Mouse (Mus musculus) telencephalon, adult 2 months (tissue): ENCODE measurements at regions not wholly inside any gene's neighbourhood (a gene's known extent, or its start where the extent isn't known, plus 50 kb on each side); places are given as distances from the start of the nearest gene placed in this dataset.
"Not testable (repeated sequence)": the region's sequence is repeated elsewhere in the genome, so short reads cannot be mapped to it uniquely, and the experiment has no call there.

Experiments used
- DNase-seq: peaks from one replicate; pipeline ENCODE4 v3.0.0-alpha.2; 2011; ENCODE audit warnings: low read depth, low spot score

GRCm38 (mm10) chr13:52198649-52199348 is 332.3 kb downstream of the Diras2 start:
- no peak for DNase-seq

GRCm38 (mm10) chr13:52202372-52202771 is 328.7 kb downstream of the Diras2 start:
- no peak for DNase-seq

- no peak for DNase-seq
Measured at GRCm38 (mm10) chr13:52205951-52206350, 325.1 kb downstream of the Diras2 start.

DNA sequence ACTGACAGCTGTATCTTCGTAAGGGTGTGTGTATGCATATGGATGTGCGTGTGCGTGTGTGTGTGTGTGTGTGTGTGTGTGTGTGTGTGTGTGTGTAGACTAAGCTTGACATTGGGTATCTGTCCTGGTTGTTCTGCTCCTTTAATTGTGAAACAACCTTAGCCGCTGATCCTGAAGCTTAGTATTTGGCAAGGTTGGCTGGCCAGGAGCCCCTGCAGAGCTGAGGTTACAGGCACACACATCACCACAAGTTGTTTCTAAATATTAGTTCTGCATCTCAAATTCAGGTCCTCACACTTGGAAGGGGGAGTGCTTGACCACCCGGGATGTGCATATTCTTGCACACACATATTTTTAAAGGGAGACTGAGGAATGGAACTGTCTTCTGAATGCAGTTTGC is 314.7 kb downstream of the Diras2 start:
- DNase-seq, result no peak

DNA sequence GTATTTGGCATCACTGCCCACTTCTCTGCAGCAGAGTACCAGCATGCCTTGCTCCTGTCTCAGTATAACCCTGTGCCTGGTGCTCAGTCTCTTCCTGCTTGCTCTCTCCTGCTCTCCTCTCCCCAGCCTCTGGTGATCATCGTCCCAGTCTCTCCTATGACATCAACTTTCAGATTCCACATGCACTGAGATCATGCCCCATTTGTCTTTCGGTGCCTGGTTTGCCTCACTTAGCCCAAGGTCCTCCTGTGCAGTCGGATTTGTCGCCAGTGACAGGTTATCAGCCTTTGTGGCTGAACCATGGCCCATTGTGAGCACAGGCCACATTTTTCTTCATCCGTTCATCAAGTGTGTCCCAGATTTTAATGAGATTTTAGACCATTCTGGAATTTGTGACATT is 314.0 kb downstream of the Diras2 start:
- DNase-seq, result no peak

DNA sequence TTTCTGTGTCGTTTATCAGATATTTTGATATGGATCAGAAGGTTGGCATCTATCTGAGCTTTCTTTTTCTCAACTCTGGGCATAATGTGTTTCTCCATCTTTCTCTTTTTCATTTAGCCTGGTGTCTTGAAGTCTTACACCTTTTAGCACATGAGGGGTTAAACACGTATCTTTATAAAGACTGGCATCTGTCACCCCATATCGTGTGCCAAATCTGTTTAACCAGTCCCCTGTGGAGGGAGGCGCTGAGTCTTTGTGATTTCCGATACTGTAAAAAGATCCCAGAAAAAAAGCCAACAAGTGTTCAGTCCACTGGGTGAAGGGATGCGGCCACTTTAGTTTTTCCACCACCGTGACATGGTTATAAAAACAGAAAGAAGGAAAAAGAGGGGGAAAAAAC is 313.3 kb downstream of the Diras2 start:
- no peak for DNase-seq

GRCm38 (mm10) chr13:52222315-52223097 is 308.6 kb downstream of the Diras2 start:
- no peak for DNase-seq

DNA sequence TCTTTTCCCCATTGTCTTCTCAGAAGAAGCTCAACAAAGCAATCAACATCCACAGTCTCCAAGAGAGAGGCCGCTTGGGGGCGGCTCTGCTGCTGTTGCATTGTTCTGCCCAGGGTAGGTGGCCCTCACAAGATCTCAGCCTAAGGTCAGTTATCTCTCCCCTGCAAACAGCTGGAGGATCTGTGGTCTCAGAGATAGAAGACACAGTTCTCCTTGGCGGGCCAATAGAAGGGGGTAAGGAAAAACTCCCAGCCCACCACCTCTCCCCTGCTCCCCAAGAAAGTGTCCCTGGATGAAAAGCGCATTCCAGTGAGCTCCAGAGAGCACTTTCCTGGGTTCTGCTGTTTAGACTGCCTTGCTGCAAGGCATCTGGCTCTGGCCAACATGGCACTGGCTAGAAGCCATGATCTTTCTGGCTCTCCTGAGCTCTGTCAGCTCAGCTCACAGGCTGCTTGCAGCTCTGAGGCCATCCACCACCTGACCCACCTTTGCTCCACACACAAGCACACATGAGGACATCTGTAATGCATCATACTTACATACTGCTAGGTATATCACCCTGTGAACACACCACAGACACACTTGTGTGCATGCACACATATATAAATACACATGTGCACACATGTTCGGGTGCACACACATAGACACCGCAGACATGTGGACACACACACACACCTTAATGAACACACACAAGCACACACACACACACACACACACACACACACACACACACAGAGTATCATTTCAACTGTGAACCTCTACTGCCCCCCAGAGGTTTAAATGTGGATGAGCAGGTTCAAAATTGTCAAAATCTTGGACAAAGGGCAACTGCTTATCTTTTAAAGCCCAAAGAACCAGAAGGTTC is 307.7 kb downstream of the Diras2 start:
- DNase-seq, result no peak

DNA sequence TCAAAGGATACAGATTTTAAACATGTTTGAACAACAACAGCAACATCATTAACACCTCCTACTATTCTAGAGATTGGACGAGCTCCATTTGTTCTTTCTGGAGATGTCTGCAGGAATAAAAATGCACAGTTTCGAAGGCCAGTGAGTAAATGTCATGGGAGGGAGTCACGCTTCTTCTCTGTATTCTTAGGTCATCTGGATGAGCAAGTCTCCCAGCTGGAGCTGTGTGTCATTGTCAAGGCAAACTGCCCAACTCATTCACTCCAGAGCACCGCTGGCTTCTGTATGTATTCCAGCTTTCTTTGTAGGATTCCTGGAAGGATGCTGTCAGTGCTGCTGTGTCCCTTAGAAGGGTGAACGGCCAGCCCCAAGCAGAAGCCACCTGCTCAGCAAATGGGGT is 297.1 kb downstream of the Diras2 start:
- DNase-seq, result peak; percentile 40

- DNase-seq, result no peak
Measured at GRCm38 (mm10) chr13:52236105-52236504, 295.0 kb downstream of the Diras2 start.

- no peak for DNase-seq
Measured at GRCm38 (mm10) chr13:52239563-52239962, 291.5 kb downstream of the Diras2 start.

DNA sequence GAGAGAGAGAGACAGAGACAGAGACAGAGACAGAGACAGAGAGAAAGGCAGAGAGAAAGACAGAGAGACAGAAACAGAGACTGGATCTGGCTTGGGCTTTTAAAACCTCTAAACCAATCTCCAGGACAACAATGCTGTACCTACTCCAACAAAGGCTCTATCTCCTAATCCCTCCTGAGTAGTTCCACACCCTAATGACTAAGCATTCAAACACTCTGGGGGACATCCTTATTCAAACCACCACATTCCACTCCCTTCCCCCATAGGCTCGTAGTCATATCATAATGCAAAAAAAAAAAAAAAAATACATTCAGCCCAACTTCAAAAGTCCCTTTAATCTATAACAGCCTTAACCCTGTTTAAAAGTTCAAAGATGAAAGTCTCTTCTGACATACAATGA is 289.3 kb downstream of the Diras2 start:
- no peak for DNase-seq

DNA sequence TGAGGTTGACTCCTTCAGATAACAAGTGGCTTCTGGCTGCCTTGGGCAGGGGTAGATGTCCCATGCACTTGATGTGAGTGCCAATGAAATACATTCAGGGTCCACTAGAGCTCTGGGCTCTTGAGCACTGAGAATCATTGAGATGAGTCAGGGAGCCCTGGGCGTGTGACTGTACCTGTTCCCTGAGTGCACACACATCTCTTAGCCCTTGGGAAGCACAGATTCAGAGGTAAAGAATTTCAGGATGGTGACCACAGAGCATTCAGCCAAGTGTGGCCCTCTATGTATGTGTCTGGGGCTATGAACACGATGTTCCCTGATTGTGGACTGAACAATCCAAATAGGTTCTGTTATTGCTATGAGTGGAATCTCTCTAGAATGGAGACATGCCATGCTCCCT is 281.6 kb downstream of the Diras2 start:
- DNase-seq, result no peak

GRCm38 (mm10) chr13:52250371-52250770 is 280.7 kb downstream of the Diras2 start:
- DNase-seq, result no peak

DNA sequence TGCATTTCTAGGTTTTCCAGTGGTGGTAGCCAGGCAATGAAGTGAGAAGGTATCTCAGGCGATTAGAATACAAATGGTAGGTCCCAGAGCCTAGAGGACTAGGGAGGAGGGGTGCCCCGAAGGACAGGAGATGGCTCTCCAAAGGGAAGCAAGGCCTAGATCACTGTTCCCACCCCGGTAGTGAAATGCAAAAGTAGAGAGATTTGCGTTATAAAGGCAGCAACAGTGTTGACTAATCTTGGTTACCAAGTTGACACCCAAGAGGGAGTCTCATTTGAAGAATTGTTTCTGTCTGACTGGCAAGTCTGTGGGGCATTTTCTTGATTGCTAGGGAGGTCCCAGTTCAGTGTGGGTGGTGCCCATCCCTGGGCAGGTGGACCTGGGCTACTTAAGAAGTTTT is 278.8 kb downstream of the Diras2 start:
- DNase-seq, result no peak

GRCm38 (mm10) chr13:52252726-52253125 is 278.4 kb downstream of the Diras2 start:
- DNase-seq, result not testable (repeated sequence)

- DNase-seq, result no peak
Measured at GRCm38 (mm10) chr13:52253138-52253537, 277.9 kb downstream of the Diras2 start.

DNA sequence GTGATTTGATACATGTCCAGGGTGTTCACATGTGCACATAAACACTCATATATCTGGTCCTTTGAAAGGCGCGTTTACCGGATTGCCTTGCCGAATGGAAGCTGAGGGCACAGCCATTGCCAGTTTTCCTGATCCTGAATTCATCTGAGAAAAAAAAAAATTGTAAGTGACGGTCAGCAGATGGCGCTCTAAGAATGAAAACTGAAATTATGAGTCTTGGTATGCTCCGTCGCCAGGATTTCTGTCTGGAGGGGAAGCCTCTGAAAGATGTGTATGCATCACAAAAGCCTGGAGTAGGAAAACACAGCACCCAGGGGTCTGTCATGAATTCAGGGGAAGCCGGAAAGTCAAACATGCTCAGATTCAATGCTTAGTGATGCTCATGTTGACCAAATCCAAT is 276.9 kb downstream of the Diras2 start:
- peak; percentile 70 for DNase-seq

DNA sequence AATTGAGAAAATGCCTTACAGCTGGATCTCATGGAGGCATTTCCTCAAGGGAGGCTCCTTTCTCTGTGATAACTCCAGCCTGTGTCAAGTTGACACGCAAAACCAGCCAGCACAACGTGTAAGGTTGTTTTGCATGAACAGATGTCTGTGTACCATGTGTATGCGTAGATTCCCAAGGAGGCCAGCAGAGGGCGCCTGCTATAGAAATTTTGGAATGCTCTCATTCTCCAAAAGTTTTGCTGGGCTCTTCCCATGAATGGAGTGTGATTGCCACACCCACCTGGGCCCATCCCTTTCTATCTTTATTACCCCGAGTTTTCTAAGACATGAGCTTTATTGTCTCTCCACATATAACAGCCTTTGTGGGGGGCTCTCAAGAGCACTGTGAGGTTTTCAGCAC is 275.4 kb downstream of the Diras2 start:
- DNase-seq, result no peak

- DNase-seq, result no peak
Measured at GRCm38 (mm10) chr13:52258373-52258772, 272.7 kb downstream of the Diras2 start.

GRCm38 (mm10) chr13:52262949-52263550 is 268.0 kb downstream of the Diras2 start:
- peak; percentile 34 for DNase-seq

DNA sequence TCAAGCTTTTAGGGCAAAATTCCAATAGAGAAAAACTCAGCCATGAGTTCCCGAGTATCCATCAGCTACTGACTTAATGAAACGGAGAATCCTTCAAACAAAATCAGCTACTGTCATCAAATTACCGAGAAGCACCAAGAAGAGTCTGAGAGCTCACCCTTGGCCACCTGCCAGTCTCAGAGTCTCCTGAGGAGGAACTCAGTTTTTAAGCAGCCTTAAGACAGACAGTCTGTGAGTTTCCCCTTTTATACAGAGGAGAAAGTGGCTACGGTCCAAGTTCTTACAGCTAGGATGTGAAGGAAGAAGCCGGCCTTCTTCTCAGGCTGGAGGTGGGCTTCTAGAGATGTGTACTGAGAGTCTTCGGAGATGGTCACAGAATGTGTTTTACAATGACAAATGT is 262.8 kb downstream of the Diras2 start:
- peak; percentile 38 for DNase-seq
